ENCODE assay signal across 19 mouse cellular contexts in the genomic region with DNA sequence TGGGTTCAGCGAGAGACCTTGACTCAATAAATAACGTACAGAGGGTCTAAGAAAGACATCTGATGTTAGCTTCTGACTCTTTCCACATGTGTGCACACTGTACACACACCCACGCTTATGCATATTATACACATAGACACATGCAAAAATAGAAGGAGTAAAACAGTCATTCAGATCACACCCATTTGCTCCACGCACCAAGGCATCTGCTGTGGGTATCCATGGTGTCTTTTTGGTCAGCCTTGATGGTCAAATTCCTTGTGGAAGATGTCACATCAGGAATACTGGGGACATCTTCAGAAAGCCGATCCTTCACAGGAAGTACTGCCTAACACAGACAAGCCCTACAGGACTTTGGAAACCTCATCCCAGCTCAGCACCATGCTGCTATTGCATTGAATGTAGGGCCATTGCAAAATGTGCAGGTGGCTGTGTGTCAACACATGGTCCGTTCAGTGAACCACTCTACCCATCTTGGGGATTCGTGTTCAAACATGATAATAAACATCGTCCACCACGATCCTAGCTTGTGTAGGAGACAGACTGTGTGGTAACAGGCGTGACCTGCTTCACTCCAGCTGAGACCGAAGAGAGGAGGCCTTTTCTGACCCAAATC.
DNase-seq lines count a peak whose midpoint lies in the region; ATAC-seq and TF ChIP-seq lines count a peak whose summit lies in the region.
"Had no signal": no experiment of that assay in that cellular context is flagged by ENCODE, and none has a peak within 500 bp of the region (broad histone marks: within the 10 kb centered on the region; RNA-seq: fewer than 3 reads in every experiment).

No protein-coding gene starts in this region.

- 56% methylated on average over 11 of the region's 11 CpGs for WGBS in kidney, embryonic 14.5 days
- WGBS in lung, postnatal 0 days = 52% methylated on average over 11 of the region's 11 CpGs
- WGBS in limb, embryonic 10.5 days = 84% methylated on average over 11 of the region's 11 CpGs
- 56% methylated on average over 11 of the region's 11 CpGs for WGBS in stomach, postnatal 0 days
- 76% methylated on average over 11 of the region's 11 CpGs for WGBS in hindbrain, embryonic 13.5 days

- peaks cover 24% of the 10 kb centered on the region for H3K4me1 ChIP-seq in kidney, embryonic 14.5 days (ENCODE audit: control insufficient read depth, insufficient read depth, low read length)
- H3K4me1 ChIP-seq in lung, postnatal 0 days (ENCODE audit: insufficient read depth, low read depth, low read length) = peaks cover 5% of the 10 kb centered on the region; the same call in 1 of the 2 replicates
- peaks cover 54% of the 10 kb centered on the region for H3K4me1 ChIP-seq in limb, embryonic 10.5 days
- H3K4me1 ChIP-seq in stomach, postnatal 0 days (replicated peaks; ENCODE audit: control insufficient read depth, insufficient read depth) = peaks cover 3% of the 10 kb centered on the region; the same call in 1 of the 2 replicates
- H3K4me1 ChIP-seq in hindbrain, embryonic 13.5 days (replicated peaks) = peaks cover 22% of the 10 kb centered on the region

- no peak for DNase-seq in kidney, adult 11 months
- DNase-seq in lung, postnatal 0 days (ENCODE audit: low spot score) = no peak
- no peak for DNase-seq in lung, postnatal 10 days
- DNase-seq in limb, embryonic 10.5 days (ENCODE audit: low spot score) = no peak
- no peak for DNase-seq in stomach, postnatal 0 days (ENCODE audit: low spot score)
- DNase-seq: cerebellum, adult 18-20 months; heart, adult 2 months; heart, postnatal 10 days; kidney, postnatal 14 days; right cerebral cortex, postnatal 14 days; spleen, adult 18-20 months had no signal

- H3K36me3 ChIP-seq in kidney, embryonic 14.5 days (ENCODE audit: control insufficient read depth, insufficient read depth, low read length) = no peaks in the 10 kb centered on the region
- H3K36me3 ChIP-seq in lung, postnatal 0 days (ENCODE audit: insufficient read depth, low read length) = no peaks in the 10 kb centered on the region
- no peaks in the 10 kb centered on the region for H3K36me3 ChIP-seq in limb, embryonic 10.5 days
- no peaks in the 10 kb centered on the region for H3K36me3 ChIP-seq in stomach, postnatal 0 days (ENCODE audit: control insufficient read depth, insufficient read depth, low read length)
- no peaks in the 10 kb centered on the region for H3K36me3 ChIP-seq in hindbrain, embryonic 13.5 days
- H3K36me3 ChIP-seq: midbrain, embryonic 12.5 days had no signal

- no peak overlapping the region for H3K4me3 ChIP-seq in kidney, embryonic 14.5 days (ENCODE audit: low read length)
- H3K4me3 ChIP-seq in lung, postnatal 0 days (ENCODE audit: low read depth, low read length) = no peak overlapping the region
- no peak overlapping the region for H3K4me3 ChIP-seq in limb, embryonic 10.5 days
- H3K4me3 ChIP-seq in stomach, postnatal 0 days (ENCODE audit: low read depth, low read length) = no peak overlapping the region
- no peak overlapping the region for H3K4me3 ChIP-seq in hindbrain, embryonic 13.5 days
- H3K4me3 ChIP-seq: erythroblast, embryonic 14.5 days; forebrain, embryonic 13.5 days; heart, adult 2 months; layer of hippocampus, adult 2 months; midbrain, embryonic 12.5 days had no signal

- no peak overlapping the region for H3K27ac ChIP-seq in kidney, embryonic 14.5 days (ENCODE audit: low read depth, low read length)
- H3K27ac ChIP-seq in lung, postnatal 0 days (ENCODE audit: low read length) = no peak overlapping the region
- H3K27ac ChIP-seq in limb, embryonic 10.5 days = peak overlapping the region; percentile 78
- peak overlapping the region; percentile 45; the same call in 1 of the 2 replicates for H3K27ac ChIP-seq in stomach, postnatal 0 days (replicated peaks)
- no peak overlapping the region for H3K27ac ChIP-seq in hindbrain, embryonic 13.5 days
- H3K27ac ChIP-seq: forebrain, embryonic 13.5 days; heart, adult 2 months; hindbrain, embryonic 14.5 days; layer of hippocampus, adult 2 months; macrophage; midbrain, embryonic 12.5 days had no signal

- 0 out of 2 replicates have a peak, but pooled peaks have one; percentile 5 for ATAC-seq in kidney, embryonic 14.5 days (ENCODE audit: low FRiP score, low TSS enrichment)
- peak; percentile 19 for ATAC-seq in lung, postnatal 0 days
- ATAC-seq in stomach, postnatal 0 days (ENCODE audit: low FRiP score, low TSS enrichment) = peak; percentile 51
- no peak for ATAC-seq in hindbrain, embryonic 13.5 days (ENCODE audit: low FRiP score)
- ATAC-seq: forebrain, embryonic 13.5 days had no signal

- H3K4me2 ChIP-seq in kidney, embryonic 14.5 days (replicated peaks; ENCODE audit: low read depth, low read length) = no peak overlapping the region
- no peak overlapping the region for H3K4me2 ChIP-seq in lung, postnatal 0 days (replicated peaks; ENCODE audit: low read depth, low read length)
- no peak overlapping the region for H3K4me2 ChIP-seq in stomach, postnatal 0 days (replicated peaks; ENCODE audit: low read depth)
- H3K4me2 ChIP-seq in hindbrain, embryonic 13.5 days = no peak overlapping the region
- H3K4me2 ChIP-seq: forebrain, embryonic 13.5 days; hindbrain, embryonic 14.5 days; midbrain, embryonic 12.5 days had no signal

- H3K9ac ChIP-seq in kidney, embryonic 14.5 days (ENCODE audit: low read depth, low read length) = no peak overlapping the region
- H3K9ac ChIP-seq in lung, postnatal 0 days (replicated peaks; ENCODE audit: low read depth) = no peak overlapping the region
- H3K9ac ChIP-seq in stomach, postnatal 0 days (ENCODE audit: low read length) = no peak overlapping the region
- H3K9ac ChIP-seq in hindbrain, embryonic 13.5 days = no peak overlapping the region
- H3K9ac ChIP-seq: forebrain, embryonic 13.5 days; hindbrain, embryonic 14.5 days; midbrain, embryonic 12.5 days had no signal

- no peak for TF ChIP-seq EP300 in lung, postnatal 0 days (IDR thresholded peaks at IDR 0.05)
- no peak for TF ChIP-seq EP300 in stomach, postnatal 0 days (optimal IDR thresholded peaks at IDR 0.05)

- H3K9me3 ChIP-seq in kidney, embryonic 14.5 days (ENCODE audit: control insufficient read depth, low read length) = no peaks in the 10 kb centered on the region
- H3K9me3 ChIP-seq in lung, postnatal 0 days (ENCODE audit: low read length) = no peaks in the 10 kb centered on the region
- no peaks in the 10 kb centered on the region for H3K9me3 ChIP-seq in limb, embryonic 10.5 days (replicated peaks)
- H3K9me3 ChIP-seq in stomach, postnatal 0 days (ENCODE audit: control insufficient read depth, low read length) = no peaks in the 10 kb centered on the region
- H3K9me3 ChIP-seq in hindbrain, embryonic 13.5 days = no peaks in the 10 kb centered on the region
- H3K9me3 ChIP-seq: forebrain, embryonic 13.5 days; midbrain, embryonic 12.5 days had no signal

- 0 out of 2 replicates have a peak, but pooled peaks cover 3% of the 10 kb centered on the region for H3K27me3 ChIP-seq in kidney, embryonic 14.5 days (ENCODE audit: control insufficient read depth, insufficient read depth, low read length)
- no peaks in the 10 kb centered on the region for H3K27me3 ChIP-seq in lung, postnatal 0 days (replicated peaks; ENCODE audit: insufficient read depth, low read length)
- H3K27me3 ChIP-seq in limb, embryonic 10.5 days (ENCODE audit: low read depth, poor library complexity, severe bottlenecking) = peaks cover 34% of the 10 kb centered on the region
- no peaks in the 10 kb centered on the region for H3K27me3 ChIP-seq in stomach, postnatal 0 days (ENCODE audit: control insufficient read depth, insufficient read depth, low read length)
- H3K27me3 ChIP-seq in hindbrain, embryonic 13.5 days = no peaks in the 10 kb centered on the region
- H3K27me3 ChIP-seq: forebrain, embryonic 13.5 days; midbrain, embryonic 12.5 days had no signal

- no peak for TF ChIP-seq CTCF in lung, postnatal 0 days (IDR thresholded peaks at IDR 0.05)
- no peak for TF ChIP-seq CTCF in stomach, postnatal 0 days (IDR thresholded peaks at IDR 0.05; ENCODE audit: low read depth)

Comparison
In these comparisons a context has a peak if more than half of its experiments do, and no peak if none do; other contexts are left out.
1. H3K27ac ChIP-seq: peak in limb, embryonic 10.5 days (single experiment) and stomach, postnatal 0 days (single experiment); none in kidney, embryonic 14.5 days (single experiment), lung, postnatal 0 days (single experiment) and hindbrain, embryonic 13.5 days (single experiment).